Mouse (Mus musculus) monocyte, adult 5-6 weeks (primary cell): ENCODE measurements around the gene Gp9. TPM values are rescaled to one million over a fixed set of nuclear protein-coding genes. Genes with fewer than 3 reads are reported as not detected.

Experiments used
- total RNA-seq: library from RNA; stranded (forward); fragments of 200-1000, 200-491, 200-594 nt; gene quantifications from 3 replicates; pipeline ENCODE4 v1.2.3, GENCODE M21; 2017

Gene Gp9
- total RNA-seq, 1 experiment from 2014 or later, result 1.9 TPM

Other genes with a start within 250 kb of the Gp9 start
- gene Arhgap25, start 244.8 kb upstream of the Gp9 start, total RNA-seq, result 138 to 220 TPM (median 146 TPM) in 3 replicates
- 0.67 to 2.8 TPM (median 1.9 TPM) in 3 replicates for gene Prokr1, start 187.3 kb upstream of the Gp9 start, total RNA-seq
- gene Aplf, start 105.9 kb upstream of the Gp9 start, total RNA-seq, result 5.2 to 12.7 TPM (median 8.7 TPM) in 3 replicates
- gene Efcc1, start 47.2 kb upstream of the Gp9 start, total RNA-seq, result not detected in 3 replicates
- 33.6 to 48.6 TPM (median 34.7 TPM) in 3 replicates for gene Rab43, start 34.1 kb downstream of the Gp9 start, total RNA-seq
- 27.5 to 45.6 TPM (median 37.9 TPM) in 3 replicates for gene Gm45140, start 57.7 kb downstream of the Gp9 start, total RNA-seq
- gene Isy1, start 60.7 kb downstream of the Gp9 start, total RNA-seq, result 60.7 to 130 TPM (median 83.6 TPM) in 3 replicates
- gene Cnbp, start 73.0 kb downstream of the Gp9 start, total RNA-seq, result 887 to 1,002 TPM (median 999 TPM) in 3 replicates
- 71.4 to 93.1 TPM (median 76.4 TPM) in 3 replicates for gene Copg1, start 109.7 kb downstream of the Gp9 start, total RNA-seq
- 13.7 to 53.1 TPM (median 36.9 TPM) in 3 replicates for gene Hmces, start 135.9 kb downstream of the Gp9 start, total RNA-seq
- gene H1fx, start 203.6 kb downstream of the Gp9 start, total RNA-seq, result not detected in 3 replicates